Mouse (Mus musculus) liver, postnatal 0 days (tissue): ENCODE data around the gene Nudt17.

Source experiments
- CTCF ChIP-seq: sonication (generic); IDR thresholded peaks from 2 replicates; pipeline ENCODE4 v1.5.1; 2016; ENCODE audit warnings: antibody characterized with exemption, low read depth
- EP300 ChIP-seq: IDR thresholded peaks from 2 replicates; pipeline ENCODE4 v1.6.1; 2016; ENCODE audit warnings: antibody characterized with exemption, low read depth, mild to moderate bottlenecking

GRCm38 (mm10) chr3:96666916-96667315, 41.4 kb downstream of the Nudt17 start:
- TF ChIP-seq EP300 (no peak), CTCF (no peak)
